Mouse (Mus musculus) forebrain, postnatal 0 days (tissue): ENCODE results near the gene Tanc1. TPM values are rescaled to one million over a fixed set of nuclear protein-coding genes. Genes with fewer than 3 reads are reported as not detected.

Experiments used
- ATAC-seq: fragments of 200-750 bp; cut with Nextera tagmentation; 2 replicates; pipeline ENCODE4 v1.8.0; 2017; ENCODE audit warnings: mild to moderate bottlenecking, moderate library complexity
- DNase-seq: peaks from one replicate; pipeline ENCODE4 v3.0.0-alpha.2; 2015
- H3K27ac ChIP-seq: fragments of 300-500 bp; sonication (generic); 2 replicates; pipeline ENCODE4 v1.5.1; 2014; ENCODE audit warnings: low read depth, mild to moderate bottlenecking, antibody characterized with exemption, low read length, moderate library complexity, mixed read lengths
- H3K27me3 ChIP-seq: fragments of 300-500 bp; sonication (generic); 2 replicates; pipeline ENCODE4 v1.6.1; 2014; ENCODE audit warnings: mild to moderate bottlenecking, low read length, mixed read lengths; ENCODE audit not compliant: insufficient read depth
- H3K36me3 ChIP-seq: fragments of 300-500 bp; sonication (generic); 2 replicates; pipeline ENCODE4 v1.6.1; 2014; ENCODE audit warnings: mild to moderate bottlenecking, moderate library complexity; ENCODE audit not compliant: insufficient read depth
- H3K4me1 ChIP-seq: fragments of 300-500 bp; sonication (generic); 2 replicates; pipeline ENCODE4 v1.6.1; 2014; ENCODE audit warnings: antibody characterized with exemption; ENCODE audit not compliant: insufficient read depth
- H3K4me2 ChIP-seq: fragments of 300-500 bp; sonication (generic); 2 replicates; pipeline ENCODE4 v1.6.1; 2014; ENCODE audit warnings: low read depth, mild to moderate bottlenecking, moderate library complexity
- H3K4me3 ChIP-seq: fragments of 300-500 bp; sonication (generic); 2 replicates; pipeline ENCODE4 v1.5.1; 2014; ENCODE audit warnings: low read depth, low read length, mixed read lengths
- H3K9ac ChIP-seq: fragments of 300-500 bp; sonication (generic); 2 replicates; pipeline ENCODE4 v1.6.1; 2014; ENCODE audit warnings: mild to moderate bottlenecking
- H3K9me3 ChIP-seq: fragments of 300-500 bp; sonication (generic); 2 replicates; pipeline ENCODE4 v1.6.1; 2016; ENCODE audit warnings: low read length
- CTCF ChIP-seq: sonication (generic); IDR thresholded peaks from 2 replicates; pipeline ENCODE4 v1.5.1; 2016; ENCODE audit warnings: antibody characterized with exemption, control low read depth, low read depth
- WGBS: fragments of 180-500 bp; shearing (Covaris S2); extraction: QIAGEN DNeasy Blood & Tissue Kit; methylation state at CpG from one replicate; pipeline ENCODE4 v1.1.7; 2014; 5-methylcytosine and 5-hydroxymethylcytosine counted together
- polyA plus RNA-seq: library from polyadenylated mRNA; unstranded; fragments of >200 nt; fragmentation: Nextera tagmentation; extraction: Ambion mirVana; gene quantifications from 2 replicates; pipeline ENCODE4 v1.2.1, GENCODE M21; 2015
- total RNA-seq: library from RNA; depleted of rRNA; stranded (reverse); fragments of >200 nt; gene quantifications from 2 replicates; pipeline ENCODE4 v1.2.3, GENCODE M21; 2014

The Tanc1 gene
- total and polyA plus RNA-seq, 2 experiments from 2014 or later, result 2.9 to 5.0 TPM

GRCm38 (mm10) chr2:59757015-59757414, 145.2 kb downstream of the Tanc1 start:
- Histone ChIP-seq H3K27ac (no peak overlapping the region), H3K9ac (no peak overlapping the region), H3K36me3 (no peaks in the 10 kb centered on the region), H3K27me3 (no peaks in the 10 kb centered on the region), H3K9me3 (no peaks in the 10 kb centered on the region), H3K4me1 (no peaks in the 10 kb centered on the region), H3K4me2 (no peak overlapping the region), H3K4me3 (no peak overlapping the region)
- 53% methylated on average over 6 of the region's 6 CpGs for WGBS
- TF ChIP-seq CTCF, result peak; percentile 70
- DNase-seq (peak; percentile 72), ATAC-seq (peak; percentile 69)

- H3K9ac ChIP-seq, result no peak overlapping the region
- no peaks in the 10 kb centered on the region for H3K27me3 ChIP-seq
- no peaks in the 10 kb centered on the region for H3K4me1 ChIP-seq
- TF ChIP-seq CTCF, result no peak
- no peak overlapping the region for H3K4me3 ChIP-seq
- H3K27ac ChIP-seq, result no peak overlapping the region
- no peak overlapping the region for H3K4me2 ChIP-seq
- WGBS, result 84% methylated on average over 9 of the region's 9 CpGs
- H3K9me3 ChIP-seq, result no peaks in the 10 kb centered on the region
- ATAC-seq (no peak), DNase-seq (no peak)
- H3K36me3 ChIP-seq, result no peaks in the 10 kb centered on the region
These were observed 146.5 kb downstream of the Tanc1 start for GRCm38 (mm10) chr2:59758139-59758918.

GRCm38 (mm10) chr2:59760731-59761130, 148.9 kb downstream of the Tanc1 start:
- Histone ChIP-seq H3K4me1 (no peaks in the 10 kb centered on the region), H3K27me3 (no peaks in the 10 kb centered on the region), H3K4me2 (no peak overlapping the region), H3K36me3 (no peaks in the 10 kb centered on the region), H3K9me3 (no peaks in the 10 kb centered on the region), H3K27ac (no peak overlapping the region), H3K9ac (no peak overlapping the region), H3K4me3 (no peak overlapping the region)
- DNase-seq, result no peak
- TF ChIP-seq CTCF, result no peak
- no peak for ATAC-seq
- 71% methylated on average over 4 of the region's 4 CpGs for WGBS

- WGBS, result 28% methylated on average over 12 of the region's 12 CpGs
- Histone ChIP-seq H3K4me2 (no peak overlapping the region), H3K36me3 (no peaks in the 10 kb centered on the region), H3K4me1 (no peaks in the 10 kb centered on the region), H3K27me3 (no peaks in the 10 kb centered on the region), H3K27ac (no peak overlapping the region), H3K9me3 (no peaks in the 10 kb centered on the region), H3K4me3 (no peak overlapping the region), H3K9ac (no peak overlapping the region)
- TF ChIP-seq CTCF, result no peak
- ATAC-seq (no peak), DNase-seq (no peak)
These were observed 149.3 kb downstream of the Tanc1 start for GRCm38 (mm10) chr2:59761183-59761582.

- no peak overlapping the region for H3K4me3 ChIP-seq
- H3K36me3 ChIP-seq, result no peaks in the 10 kb centered on the region
- no peaks in the 10 kb centered on the region for H3K9me3 ChIP-seq
- ATAC-seq (no peak), DNase-seq (no peak)
- no peaks in the 10 kb centered on the region for H3K4me1 ChIP-seq
- no peak overlapping the region for H3K4me2 ChIP-seq
- 92% methylated on average over 5 of the region's 5 CpGs for WGBS
- H3K9ac ChIP-seq, result no peak overlapping the region
- TF ChIP-seq CTCF, result no peak
- H3K27ac ChIP-seq, result no peak overlapping the region
- no peaks in the 10 kb centered on the region for H3K27me3 ChIP-seq
These were observed 150.4 kb downstream of the Tanc1 start for GRCm38 (mm10) chr2:59762277-59762676.

- no peak overlapping the region for H3K4me3 ChIP-seq
- H3K9ac ChIP-seq, result no peak overlapping the region
- no peak for TF ChIP-seq CTCF
- no peak overlapping the region for H3K27ac ChIP-seq
- H3K36me3 ChIP-seq, result no peaks in the 10 kb centered on the region
- DNase-seq (no peak), ATAC-seq (peak; percentile 32; the same call in 1 of the 2 replicates)
- 42% methylated on average over 10 of the region's 10 CpGs for WGBS
- H3K4me1 ChIP-seq, result no peaks in the 10 kb centered on the region
- no peaks in the 10 kb centered on the region for H3K9me3 ChIP-seq
- H3K4me2 ChIP-seq, result no peak overlapping the region
- H3K27me3 ChIP-seq, result no peaks in the 10 kb centered on the region
These were observed 153.8 kb downstream of the Tanc1 start for GRCm38 (mm10) chr2:59765671-59766070.

GRCm38 (mm10) chr2:59767893-59768292, 156.1 kb downstream of the Tanc1 start:
- ATAC-seq (no peak), DNase-seq (no peak)
- no peaks in the 10 kb centered on the region for H3K36me3 ChIP-seq
- H3K4me3 ChIP-seq, result no peak overlapping the region
- H3K9me3 ChIP-seq, result no peaks in the 10 kb centered on the region
- 96% methylated on average over 4 of the region's 4 CpGs for WGBS
- H3K27me3 ChIP-seq, result no peaks in the 10 kb centered on the region
- H3K27ac ChIP-seq, result no peak overlapping the region
- H3K9ac ChIP-seq, result no peak overlapping the region
- no peak overlapping the region for H3K4me2 ChIP-seq
- no peaks in the 10 kb centered on the region for H3K4me1 ChIP-seq
- no peak for TF ChIP-seq CTCF
